Mouse (Mus musculus) cerebellum, adult 2 months (tissue): ENCODE data around the gene Elf5.

Source experiments
- CTCF ChIP-seq: fragments of 200-500 bp; IDR thresholded peaks from 2 replicates; pipeline ENCODE4 v1.5.1; 2011; ENCODE audit warnings: low read depth, mild to moderate bottlenecking, control low read depth, low read length, moderate library complexity, borderline replicate concordance; ENCODE audit not compliant: insufficient read depth
- POLR2A ChIP-seq: fragments of 200-500 bp; IDR thresholded peaks from 2 replicates; pipeline ENCODE4 v1.6.1; 2011; ENCODE audit warnings: low read length, control low read depth, borderline replicate concordance; ENCODE audit not compliant: insufficient read depth

DNA sequence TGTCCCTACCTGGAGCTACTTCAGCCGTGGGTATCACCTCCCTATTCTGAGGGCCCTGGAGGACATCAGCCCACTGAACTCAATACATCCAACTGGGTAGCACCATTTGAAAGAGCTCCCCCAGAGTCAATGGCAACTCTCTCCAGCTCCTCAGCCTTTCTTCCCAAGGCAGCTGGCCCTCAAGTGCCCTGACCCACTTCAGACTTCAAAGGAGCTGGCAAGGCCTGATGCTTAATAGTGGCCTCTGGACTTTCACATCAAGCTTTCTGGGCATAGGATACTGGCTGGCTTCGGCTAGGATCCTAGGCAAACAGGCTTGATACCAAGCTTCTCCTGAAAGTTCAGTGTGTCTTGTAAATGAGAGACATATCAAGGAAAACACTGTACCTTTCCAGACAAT lies 23.6 kb downstream of the Elf5 start:
- TF ChIP-seq CTCF (no peak), POLR2A (no peak)
